Mouse (Mus musculus) ZHBTc4 (cell line): ENCODE results near the gene Pid1.

Experiments
- DNase-seq: peaks from one replicate; pipeline ENCODE4 v3.0.0-alpha.2; 2011; ENCODE audit warnings: low read depth, low spot score

The Pid1 gene

GRCm38 (mm10) chr1:84272951-84273350, 91.0 kb downstream of the Pid1 start:
- no peak for DNase-seq

- DNase-seq, result no peak
These were observed 92.2 kb downstream of the Pid1 start for GRCm38 (mm10) chr1:84271712-84272200.

GRCm38 (mm10) chr1:84257656-84258055, 106.3 kb downstream of the Pid1 start:
- no peak for DNase-seq

GRCm38 (mm10) chr1:84254361-84254760, 109.6 kb downstream of the Pid1 start:
- no peak for DNase-seq

GRCm38 (mm10) chr1:84253838-84254237, 110.1 kb downstream of the Pid1 start:
- no peak for DNase-seq

GRCm38 (mm10) chr1:84251205-84251604, 112.8 kb downstream of the Pid1 start:
- no peak for DNase-seq

GRCm38 (mm10) chr1:84250770-84251169, 113.2 kb downstream of the Pid1 start:
- DNase-seq, result no peak

GRCm38 (mm10) chr1:84249772-84250338, 114.1 kb downstream of the Pid1 start:
- no peak for DNase-seq

- DNase-seq, result no peak
These were observed 116.9 kb downstream of the Pid1 start for GRCm38 (mm10) chr1:84247111-84247510.

- DNase-seq, result no peak
These were observed 122.7 kb downstream of the Pid1 start for GRCm38 (mm10) chr1:84241192-84241828.

GRCm38 (mm10) chr1:84240203-84240602, 123.8 kb downstream of the Pid1 start:
- DNase-seq, result no peak

- DNase-seq, result peak; percentile 9
These were observed 133.5 kb downstream of the Pid1 start for GRCm38 (mm10) chr1:84230431-84230830.

- DNase-seq, result no peak
These were observed 138.4 kb downstream of the Pid1 start for GRCm38 (mm10) chr1:84225626-84226025.

- DNase-seq, result no peak
These were observed 141.9 kb downstream of the Pid1 start for GRCm38 (mm10) chr1:84222051-84222450.

GRCm38 (mm10) chr1:84218605-84219004, 145.4 kb downstream of the Pid1 start:
- DNase-seq, result no peak

GRCm38 (mm10) chr1:84217777-84218176, 146.2 kb downstream of the Pid1 start:
- DNase-seq, result peak; percentile 40

GRCm38 (mm10) chr1:84211507-84211906, 152.5 kb downstream of the Pid1 start:
- DNase-seq, result no peak

GRCm38 (mm10) chr1:84205746-84206145, 158.2 kb downstream of the Pid1 start:
- peak; percentile 59 for DNase-seq

GRCm38 (mm10) chr1:84203494-84203893, 160.5 kb downstream of the Pid1 start:
- no peak for DNase-seq

GRCm38 (mm10) chr1:84199890-84200289, 164.1 kb downstream of the Pid1 start:
- no peak for DNase-seq

GRCm38 (mm10) chr1:84198887-84199286, 165.1 kb downstream of the Pid1 start:
- DNase-seq, result no peak

GRCm38 (mm10) chr1:84192167-84192566, 171.8 kb downstream of the Pid1 start:
- no peak for DNase-seq

- DNase-seq, result no peak
These were observed 174.5 kb downstream of the Pid1 start for GRCm38 (mm10) chr1:84189446-84189845.
